ENCODE assay signal across 9 mouse cellular contexts in the genomic region with DNA sequence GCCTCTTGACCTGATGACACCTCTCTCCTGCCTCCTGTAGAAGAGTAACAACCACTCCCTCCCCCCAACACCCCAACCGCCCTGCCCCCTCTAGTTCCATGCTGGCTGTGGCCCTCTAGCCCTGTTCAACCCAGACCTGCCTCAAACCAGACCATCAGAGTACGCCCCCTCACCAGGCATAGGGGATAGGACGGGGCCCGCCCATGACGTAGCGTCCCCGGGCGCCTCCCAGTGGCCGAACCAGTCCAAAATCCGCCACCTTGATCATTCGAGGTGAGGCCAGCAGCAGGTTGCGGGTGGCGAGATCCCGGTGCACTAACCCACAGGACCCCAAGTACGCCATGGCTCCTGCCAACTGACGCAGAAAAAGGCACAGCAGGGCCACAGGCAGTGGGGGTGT. TPM values are rescaled to one million over a fixed set of nuclear protein-coding genes. Genes with fewer than 3 reads are reported as not detected.
A peak's percentile ranks its signal among the peaks of the same experiment; 100 is the strongest.
DNase-seq lines count a peak whose midpoint lies in the region; ATAC-seq and TF ChIP-seq lines count a peak whose summit lies in the region.
"Had no signal": no experiment of that assay in that cellular context is flagged by ENCODE, and none has a peak within 500 bp of the region (broad histone marks: within the 10 kb centered on the region; RNA-seq: fewer than 3 reads in every experiment).

No protein-coding gene starts in this region.

- H3K4me1 ChIP-seq in G1E (ENCODE audit: insufficient read depth, low read depth, low read length) = peaks cover 65% of the 10 kb centered on the region
- no peaks in the 10 kb centered on the region for H3K4me1 ChIP-seq in embryonic facial prominence, embryonic 11.5 days (ENCODE audit: control insufficient read depth, insufficient read depth, low read length)
- no peaks in the 10 kb centered on the region for H3K4me1 ChIP-seq in hindbrain, postnatal 0 days (ENCODE audit: insufficient read depth, low read length)
- peaks cover 24% of the 10 kb centered on the region for H3K4me1 ChIP-seq in thymus, adult 2 months (replicated peaks; ENCODE audit: control insufficient read depth, insufficient read depth, low read length)

- peaks cover 29% of the 10 kb centered on the region for H3K36me3 ChIP-seq in G1E (replicated peaks)
- H3K36me3 ChIP-seq in embryonic facial prominence, embryonic 11.5 days (replicated peaks; ENCODE audit: control insufficient read depth, insufficient read depth, low read depth, low read length) = no peaks in the 10 kb centered on the region; the same call in 1 of the 2 replicates
- peaks cover 10% of the 10 kb centered on the region for H3K36me3 ChIP-seq in hindbrain, postnatal 0 days (ENCODE audit: insufficient read depth, low read length)
- H3K36me3 ChIP-seq in thymus, adult 2 months (ENCODE audit: control insufficient read depth, insufficient read depth, low read length) = no peaks in the 10 kb centered on the region

- H3K4me3 ChIP-seq in G1E (ENCODE audit: low read depth, low read length) = peak overlapping the region; percentile 59; the same call in 1 of the 2 replicates
- no peak overlapping the region; the same call in 1 of the 2 replicates for H3K4me3 ChIP-seq in embryonic facial prominence, embryonic 11.5 days (ENCODE audit: low read depth, low read length)
- H3K4me3 ChIP-seq in hindbrain, postnatal 0 days (ENCODE audit: low read length) = no peak overlapping the region
- no peak overlapping the region for H3K4me3 ChIP-seq in thymus, adult 2 months (ENCODE audit: control insufficient read depth, insufficient read depth, low read length)

- H3K27ac ChIP-seq in embryonic facial prominence, embryonic 11.5 days (replicated peaks; ENCODE audit: low read depth, low read length) = no peak overlapping the region
- no peak overlapping the region for H3K27ac ChIP-seq in hindbrain, postnatal 0 days
- H3K27ac ChIP-seq in thymus, adult 2 months (ENCODE audit: control insufficient read depth, insufficient read depth, low read length) = no peak overlapping the region

- H3K9ac ChIP-seq in embryonic facial prominence, embryonic 11.5 days (replicated peaks; ENCODE audit: low read length) = no peak overlapping the region
- no peak overlapping the region for H3K9ac ChIP-seq in hindbrain, postnatal 0 days (replicated peaks; ENCODE audit: low read length)

- no peaks in the 10 kb centered on the region for H3K9me3 ChIP-seq in G1E (replicated peaks)
- no peaks in the 10 kb centered on the region for H3K9me3 ChIP-seq in embryonic facial prominence, embryonic 11.5 days (replicated peaks; ENCODE audit: control insufficient read depth, low read length)
- H3K9me3 ChIP-seq in hindbrain, postnatal 0 days (ENCODE audit: low read length) = no peaks in the 10 kb centered on the region

- peaks cover 26% of the 10 kb centered on the region for H3K27me3 ChIP-seq in G1E (ENCODE audit: insufficient read depth, low read length)
- peaks cover 13% of the 10 kb centered on the region for H3K27me3 ChIP-seq in embryonic facial prominence, embryonic 11.5 days (ENCODE audit: control insufficient read depth, insufficient read depth, low read length)
- 0 out of 2 replicates have a peak, but pooled peaks cover 8% of the 10 kb centered on the region for H3K27me3 ChIP-seq in hindbrain, postnatal 0 days (ENCODE audit: insufficient read depth, low read length)
- H3K27me3 ChIP-seq in thymus, adult 2 months (ENCODE audit: control insufficient read depth, insufficient read depth, low read length) = no peaks in the 10 kb centered on the region

- H3K4me2 ChIP-seq in embryonic facial prominence, embryonic 11.5 days (ENCODE audit: low read depth, low read length) = no peak overlapping the region
- H3K4me2 ChIP-seq in hindbrain, postnatal 0 days (ENCODE audit: low read depth, low read length) = no peak overlapping the region

- ATAC-seq in G1E (ENCODE audit: extremely low read depth, insufficient number of reproducible peaks, low FRiP score, poor library complexity, severe bottlenecking) = no peak
- peak; percentile 42; the same call in 1 of the 2 replicates for ATAC-seq in embryonic facial prominence, embryonic 11.5 days (replicated peaks; ENCODE audit: insufficient number of reproducible peaks, low FRiP score, low TSS enrichment, low read depth)
- peak; percentile 61 for ATAC-seq in hindbrain, postnatal 0 days
- no peak for ATAC-seq in inflammation-experienced regulatory T-cells, adult 6 months

- peak; percentile 54 for DNase-seq in cerebellum, adult 11-12 months
- DNase-seq in cerebellum, postnatal 4 days (ENCODE audit: low spot score in 2 of 2) = no peak
- peak; percentile 72 for DNase-seq in G1E (ENCODE audit: low spot score)
- DNase-seq in embryonic facial prominence, embryonic 11.5 days (ENCODE audit: low spot score) = peak; percentile 64
- DNase-seq in hindbrain, postnatal 0 days (ENCODE audit: low spot score) = peak; percentile 46
- DNase-seq in lung, postnatal 36 days = peak; percentile 50
- DNase-seq in thymus, adult 2 months = peak; percentile 63

- no peak for TF ChIP-seq POLR2A in thymus, adult 2 months (IDR thresholded peaks at IDR 0.05; ENCODE audit: control insufficient read depth, extremely low read depth, insufficient read depth, low read length, poor library complexity)

- peak; percentile 21; the same call in 1 of the 2 replicates for TF ChIP-seq CTCF in G1E (IDR thresholded peaks at IDR 0.05; ENCODE audit: low read depth, low read length)
- TF ChIP-seq CTCF in hindbrain, postnatal 0 days (IDR thresholded peaks at IDR 0.05; ENCODE audit: low read depth) = peak; percentile 61
- peak; percentile 43; the same call in 1 of the 2 replicates for TF ChIP-seq CTCF in thymus, adult 2 months (IDR thresholded peaks at IDR 0.05; ENCODE audit: borderline replicate concordance, control insufficient read depth, extremely low read depth, insufficient read depth, low read length, poor library complexity)

- WGBS in embryonic facial prominence, embryonic 11.5 days = 18% methylated on average over 16 of the region's 16 CpGs
- WGBS in hindbrain, postnatal 0 days = 20% methylated on average over 16 of the region's 16 CpGs
- 32% methylated on average over 16 of the region's 16 CpGs for WGBS in thymus, adult 2 months

RNA-seq across cellular contexts. Expression of a gene that starts 3.2 kb away (rescaled TPM):
- total RNA-seq in G1E (2014; fragmentation: Nextera tagmentation) = 4.3 and 9.0 TPM in 2 replicates
- 0.82 and 1.5 TPM in 2 replicates for total RNA-seq in G1E (2017)
- polyA plus RNA-seq in G1E (2012) = 0.47 and 0.95 TPM in 2 replicates
- polyA plus RNA-seq in embryonic facial prominence, embryonic 11.5 days (2014; fragmentation: Nextera tagmentation; extraction: Ambion mirVana) = 1.1 and 1.9 TPM in 2 replicates
- total RNA-seq in hindbrain, postnatal 0 days (2014; rRNA removed) = not detected in 2 replicates
- polyA plus RNA-seq in hindbrain, postnatal 0 days (2015; fragmentation: Nextera tagmentation; extraction: Ambion mirVana) = 0.15 TPM in 1 of 2 replicates, not detected in the other
- 2.6 and 3.1 TPM in 2 replicates for polyA plus RNA-seq in thymus, adult 2 months (2012; rRNA removed)
- polyA plus RNA-seq in inflammation-experienced regulatory T-cells, adult 6 months (2017; shearing (Covaris generic)) = under 1 TPM in 1 of 3 experiments, not detected in 2; 0.19 TPM
- total RNA-seq: layer of hippocampus, postnatal 25 days had no signal

RNA-seq across cellular contexts. Expression of a gene that starts 9.2 kb away (rescaled TPM):
- total RNA-seq in G1E (2014; fragmentation: Nextera tagmentation) = 26.2 and 32.3 TPM in 2 replicates
- total RNA-seq in G1E (2017) = 9.3 and 12.1 TPM in 2 replicates
- 54.2 and 61.1 TPM in 2 replicates for polyA plus RNA-seq in G1E (2012)
- 90.0 and 102 TPM in 2 replicates for polyA plus RNA-seq in embryonic facial prominence, embryonic 11.5 days (2014; fragmentation: Nextera tagmentation; extraction: Ambion mirVana)
- total RNA-seq in hindbrain, postnatal 0 days (2014; rRNA removed) = 24.7 and 26.3 TPM in 2 replicates
- polyA plus RNA-seq in hindbrain, postnatal 0 days (2015; fragmentation: Nextera tagmentation; extraction: Ambion mirVana) = 32.2 and 33.4 TPM in 2 replicates
- polyA plus RNA-seq in thymus, adult 2 months (2012; rRNA removed) = 132 and 142 TPM in 2 replicates
- 10 to 100 TPM in 2 of 3 experiments, 1 to 10 TPM in 1; 7.3 to 20.2 (median 17.7) TPM for polyA plus RNA-seq in inflammation-experienced regulatory T-cells, adult 6 months (2017; shearing (Covaris generic))

RNA-seq across cellular contexts. Expression of a gene that starts 17.0 kb away (rescaled TPM):
- total RNA-seq in G1E (2014; fragmentation: Nextera tagmentation) (116 and 202 TPM in 2 replicates), G1E (2017) (409 and 434 TPM in 2 replicates)
- polyA plus RNA-seq in G1E (2012) = 513 and 777 TPM in 2 replicates
- 294 and 335 TPM in 2 replicates for polyA plus RNA-seq in embryonic facial prominence, embryonic 11.5 days (2014; fragmentation: Nextera tagmentation; extraction: Ambion mirVana)
- 119 and 153 TPM in 2 replicates for total RNA-seq in hindbrain, postnatal 0 days (2014; rRNA removed)
- 435 and 439 TPM in 2 replicates for polyA plus RNA-seq in hindbrain, postnatal 0 days (2015; fragmentation: Nextera tagmentation; extraction: Ambion mirVana)
- polyA plus RNA-seq in thymus, adult 2 months (2012; rRNA removed) = 160 and 224 TPM in 2 replicates
- polyA plus RNA-seq in inflammation-experienced regulatory T-cells, adult 6 months (2017; shearing (Covaris generic)) = 100 to 1,000 TPM; 124 to 157 (median 131) TPM

RNA-seq across cellular contexts. Expression of a gene that starts 17.8 kb away (rescaled TPM):
- total RNA-seq in G1E (2014; fragmentation: Nextera tagmentation) = 3.0 and 6.8 TPM in 2 replicates
- 0.93 and 1.5 TPM in 2 replicates for total RNA-seq in G1E (2017)
- polyA plus RNA-seq in G1E (2012) = 3.1 and 3.5 TPM in 2 replicates
- polyA plus RNA-seq in embryonic facial prominence, embryonic 11.5 days (2014; fragmentation: Nextera tagmentation; extraction: Ambion mirVana) = 8.2 and 9.1 TPM in 2 replicates
- 126 and 130 TPM in 2 replicates for total RNA-seq in hindbrain, postnatal 0 days (2014; rRNA removed)
- polyA plus RNA-seq in hindbrain, postnatal 0 days (2015; fragmentation: Nextera tagmentation; extraction: Ambion mirVana) = 20.8 and 22.3 TPM in 2 replicates
- polyA plus RNA-seq in thymus, adult 2 months (2012; rRNA removed) = 14.4 and 15.3 TPM in 2 replicates
- 1 to 10 TPM in 2 of 3 experiments, under 1 TPM in 1; 0.60 to 2.5 (median 1.2) TPM for polyA plus RNA-seq in inflammation-experienced regulatory T-cells, adult 6 months (2017; shearing (Covaris generic))

RNA-seq across cellular contexts. Expression of a gene that starts 22.5 kb away (rescaled TPM):
- total RNA-seq in G1E (2014; fragmentation: Nextera tagmentation) = not detected in 2 replicates
- not detected in 2 replicates for total RNA-seq in G1E (2017)
- not detected in 2 replicates for polyA plus RNA-seq in G1E (2012)
- not detected in 2 replicates for polyA plus RNA-seq in embryonic facial prominence, embryonic 11.5 days (2014; fragmentation: Nextera tagmentation; extraction: Ambion mirVana)
- not detected in 2 replicates for total RNA-seq in hindbrain, postnatal 0 days (2014; rRNA removed)
- not detected in 2 replicates for polyA plus RNA-seq in hindbrain, postnatal 0 days (2015; fragmentation: Nextera tagmentation; extraction: Ambion mirVana)
- not detected in 2 replicates for polyA plus RNA-seq in thymus, adult 2 months (2012; rRNA removed)
- polyA plus RNA-seq in inflammation-experienced regulatory T-cells, adult 6 months (2017; shearing (Covaris generic)) = not detected
- total RNA-seq: layer of hippocampus, postnatal 25 days had no signal

Comparison
In these comparisons a context has a peak if more than half of its experiments do, and no peak if none do; other contexts are left out.
1. DNase-seq: peak in cerebellum, adult 11-12 months (single experiment), G1E (single experiment), embryonic facial prominence, embryonic 11.5 days (single experiment), hindbrain, postnatal 0 days (single experiment), lung, postnatal 36 days (single experiment) and thymus, adult 2 months (single experiment); none in cerebellum, postnatal 4 days (0 of 2).
2. ATAC-seq: peak in embryonic facial prominence, embryonic 11.5 days (single experiment) and hindbrain, postnatal 0 days (single experiment); none in G1E (single experiment) and inflammation-experienced regulatory T-cells, adult 6 months (single experiment).
3. Peak in every context shown above with its lines, with median percentiles within 50 percentile points of each other: CTCF ChIP-seq.